Mouse (Mus musculus) bone marrow macrophage, adult 2 months (primary cell): ENCODE measurements around the gene Ift22. TPM values are rescaled to one million over a fixed set of nuclear protein-coding genes. Genes with fewer than 3 reads are reported as not detected.

ENCODE experiments used
- H3K27ac ChIP-seq: 2 replicates; pipeline ENCODE4 v1.5.1; 2012; ENCODE audit warnings: low read depth, low read length; ENCODE audit not compliant: insufficient read depth
- H3K4me1 ChIP-seq: 2 replicates; pipeline ENCODE4 v1.6.1; 2012; ENCODE audit warnings: low read length; ENCODE audit not compliant: control insufficient read depth, insufficient read depth
- H3K4me3 ChIP-seq: 2 replicates; pipeline ENCODE4 v1.5.1; 2012; ENCODE audit warnings: mild to moderate bottlenecking, low read length, moderate library complexity; ENCODE audit not compliant: insufficient read depth
- CTCF ChIP-seq: IDR thresholded peaks from 2 replicates; pipeline ENCODE4 v1.5.1; 2012; ENCODE audit warnings: low read depth, mild to moderate bottlenecking, low read length, moderate library complexity
- POLR2A ChIP-seq: IDR thresholded peaks from 2 replicates; pipeline ENCODE4 v1.6.1; 2012; ENCODE audit warnings: mild to moderate bottlenecking, low read depth, low read length, borderline replicate concordance
- polyA plus RNA-seq: library from polyadenylated mRNA; stranded (reverse); fragments of >200 nt; gene quantifications from 2 replicates; pipeline ENCODE4 v1.2.4, GENCODE M21; 2012; ENCODE audit not compliant: missing spikeins, insufficient read depth, insufficient read length

Gene Ift22
- polyA plus RNA-seq, 1 experiment, result 37.3 TPM

DNA sequence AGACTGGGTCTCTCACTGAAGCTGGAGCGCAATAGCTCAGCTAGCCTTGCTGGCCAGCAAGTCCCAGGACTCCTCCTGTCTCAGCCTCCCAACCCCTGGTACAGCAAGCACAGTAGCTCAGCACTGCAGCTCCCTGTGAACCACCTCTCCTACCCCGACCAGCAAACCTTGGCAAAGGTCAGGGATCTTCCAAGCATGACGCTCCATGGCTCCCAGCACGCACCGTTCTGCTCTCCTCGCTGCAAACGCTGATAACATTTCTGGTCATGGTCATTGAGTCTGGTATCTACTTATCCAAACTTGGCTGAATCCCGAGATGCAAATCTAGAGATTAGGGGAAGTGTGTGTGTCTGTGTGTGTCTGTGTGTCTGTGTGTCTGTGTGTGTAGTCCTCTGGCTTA, 27.8 kb upstream of the Ift22 start:
- no peaks in the 10 kb centered on the region for H3K4me1 ChIP-seq
- no peak overlapping the region for H3K4me3 ChIP-seq
- TF ChIP-seq POLR2A, result no peak
- no peak for TF ChIP-seq CTCF
- H3K27ac ChIP-seq, result no peak overlapping the region

DNA sequence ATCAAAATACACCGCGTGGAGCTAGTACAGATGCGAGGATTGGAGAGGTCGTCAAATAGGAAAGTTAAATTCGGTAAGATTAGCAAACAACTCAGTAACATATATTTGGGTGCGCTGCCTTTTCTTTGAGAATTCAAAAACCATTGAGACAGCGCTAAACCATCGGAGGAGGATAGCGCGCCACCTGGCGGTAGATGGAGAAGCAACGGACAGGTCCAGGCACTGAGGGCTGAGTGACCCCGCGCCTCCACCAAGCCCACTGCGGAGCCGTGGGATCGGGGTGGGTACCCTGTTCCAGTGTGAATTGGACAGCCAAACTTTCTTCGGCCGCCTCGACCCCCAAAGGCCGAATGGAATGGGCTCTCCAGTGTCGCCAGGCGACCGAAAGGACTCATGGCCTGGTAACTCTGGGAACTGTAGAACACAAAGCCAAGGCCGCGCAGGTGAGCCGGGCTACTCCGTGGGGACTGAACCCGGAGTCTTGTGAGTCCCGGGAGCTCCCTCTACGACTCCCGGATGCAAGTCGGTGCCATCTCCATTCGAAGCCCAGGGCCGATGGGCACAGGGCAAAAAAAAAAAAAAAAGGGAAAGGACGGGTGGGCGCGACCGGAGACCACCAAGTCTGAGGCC, 26.5 kb upstream of the Ift22 start:
- Histone ChIP-seq H3K4me1 (no peaks in the 10 kb centered on the region), H3K4me3 (no peak overlapping the region), H3K27ac (no peak overlapping the region)
- TF ChIP-seq POLR2A (no peak), CTCF (peak; percentile 91)

DNA sequence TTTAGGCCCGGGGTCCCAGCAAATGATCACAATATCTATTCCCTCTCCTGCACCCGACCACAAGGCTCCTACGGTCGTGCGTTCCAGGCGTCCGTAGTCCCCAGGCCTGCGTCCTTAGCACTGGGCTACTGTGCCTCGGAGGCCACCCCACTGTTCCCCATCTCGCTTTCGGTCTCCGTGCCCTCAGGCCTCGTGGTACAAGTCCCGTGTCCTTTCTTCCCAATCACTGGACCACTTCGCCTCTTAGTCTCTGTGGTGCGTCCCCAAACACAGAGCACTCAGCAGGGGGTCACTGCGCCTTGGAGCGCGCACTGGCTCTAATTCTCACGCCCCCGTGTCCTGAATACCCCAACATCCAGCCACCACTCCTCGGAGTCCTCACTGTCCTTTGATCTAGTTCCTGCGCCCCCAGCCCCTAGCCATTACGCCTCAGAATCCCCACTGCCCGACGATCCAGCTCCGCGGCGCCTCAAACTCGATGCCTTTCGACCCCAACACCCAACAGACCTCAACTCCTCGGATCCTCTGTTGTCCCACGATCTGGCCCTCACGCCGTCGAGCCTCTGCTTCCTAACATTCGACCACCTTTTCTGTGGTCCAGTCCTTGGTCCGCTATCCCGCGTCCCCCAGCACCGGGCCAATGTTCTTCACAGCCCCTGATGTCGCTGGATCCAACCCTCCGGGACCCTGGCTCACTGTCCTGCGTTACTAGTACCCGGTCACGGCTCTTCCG, 25.7 kb upstream of the Ift22 start:
- Histone ChIP-seq H3K4me3 (no peak overlapping the region), H3K27ac (no peak overlapping the region), H3K4me1 (no peaks in the 10 kb centered on the region)
- TF ChIP-seq POLR2A (no peak), CTCF (no peak)

DNA sequence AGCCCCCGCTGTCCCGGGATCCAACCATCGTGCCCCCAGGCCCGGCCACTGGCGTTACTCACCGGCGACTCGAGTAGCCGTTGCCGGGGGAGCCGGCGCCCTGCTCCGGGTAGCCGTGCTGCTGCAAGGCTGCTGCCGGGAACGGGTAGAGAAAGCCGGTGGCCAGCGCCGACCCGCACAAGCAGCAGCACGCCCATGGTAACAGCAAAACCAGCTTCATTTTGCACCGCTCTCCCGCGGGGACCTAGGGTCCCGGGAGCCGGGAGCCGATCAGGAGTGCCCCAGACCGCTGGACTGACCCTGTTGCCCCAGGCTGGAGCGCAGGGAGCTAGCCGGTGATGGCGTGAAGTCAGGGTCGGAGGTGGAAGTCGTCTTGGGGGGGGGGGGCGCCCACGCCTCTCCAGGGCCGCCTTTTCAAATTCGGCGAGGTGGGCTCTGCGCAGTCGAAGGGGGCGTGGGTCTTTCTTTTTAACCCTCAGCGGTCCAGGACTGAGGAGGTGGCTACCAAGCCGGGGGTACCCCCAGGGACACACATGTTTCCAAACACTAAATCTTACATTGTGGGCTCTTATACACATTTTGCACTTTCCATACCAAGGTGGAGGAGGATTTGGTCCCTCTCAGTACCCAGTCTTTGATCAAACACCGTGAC, 25.0 kb upstream of the Ift22 start, which contains the start of gene Col26a1:
Gene Col26a1, minus strand, starts transcription at position 422 of the 652 bp plus-strand sequence.
- TF ChIP-seq POLR2A (no peak), CTCF (no peak)
- no peak within 1 kb of the TSS for H3K27ac ChIP-seq
- no peak within 1 kb of the TSS for H3K4me3 ChIP-seq
- H3K4me1 ChIP-seq, result no peaks in the 10 kb centered on the region

DNA sequence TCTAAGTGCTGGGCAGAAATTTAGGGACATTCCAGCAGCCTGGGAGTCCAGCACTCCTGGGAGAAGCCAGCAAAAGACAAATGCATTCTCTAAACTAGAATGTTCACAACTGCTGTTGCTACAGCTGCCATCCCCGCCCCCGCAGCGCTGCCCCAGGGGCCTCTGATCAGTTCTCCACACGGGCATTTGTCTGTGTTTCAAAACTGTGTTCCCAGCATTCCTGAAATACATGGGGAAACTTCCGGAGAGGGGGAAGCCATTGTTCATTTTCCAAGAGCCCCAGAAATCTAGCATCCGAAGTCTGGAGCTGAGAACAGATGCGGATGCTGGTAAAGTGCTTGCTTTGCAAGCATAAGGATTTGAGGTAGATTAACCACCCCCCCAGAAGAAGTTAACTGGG, 21.0 kb upstream of the Ift22 start:
- TF ChIP-seq POLR2A (no peak), CTCF (no peak)
- Histone ChIP-seq H3K27ac (no peak overlapping the region), H3K4me3 (no peak overlapping the region), H3K4me1 (no peaks in the 10 kb centered on the region)

DNA sequence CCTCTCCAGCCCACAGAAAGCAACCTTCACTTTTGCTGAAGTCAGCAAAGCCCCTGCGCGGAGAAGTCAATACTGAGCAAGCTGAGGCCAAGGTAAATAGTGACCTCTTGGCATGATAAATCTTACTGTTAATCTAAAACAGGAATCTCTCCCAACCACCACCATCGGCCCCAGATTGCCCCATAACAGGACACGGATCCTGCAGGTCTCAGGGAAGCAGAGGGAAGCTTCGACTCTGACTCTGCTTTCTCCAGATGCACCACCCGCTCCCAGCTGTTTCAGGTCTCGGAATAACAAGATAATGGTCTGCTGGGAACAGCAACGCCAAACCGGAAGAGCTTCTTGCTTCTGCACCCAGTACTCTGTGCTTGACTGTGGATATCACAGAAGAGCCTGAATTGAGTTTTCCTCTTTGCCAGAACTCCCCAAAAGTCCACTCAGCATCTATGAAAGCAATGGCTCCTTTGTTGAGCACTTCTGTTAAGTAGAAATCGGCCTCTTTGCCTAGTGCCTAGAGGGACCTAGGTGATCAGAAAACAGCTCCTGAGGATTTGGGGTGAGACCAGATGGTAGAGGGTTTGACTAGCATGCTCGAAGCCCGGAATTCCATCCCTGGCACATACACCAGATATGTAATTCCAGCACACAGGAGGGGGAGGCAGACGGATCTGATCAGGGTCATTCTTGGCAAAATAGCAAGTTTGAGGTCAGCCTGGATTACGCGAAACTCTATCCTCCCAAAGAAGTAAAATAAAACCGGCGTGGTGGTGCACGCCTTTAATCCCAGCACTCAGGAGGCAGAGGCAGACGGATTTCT, 19.2 kb upstream of the Ift22 start:
- H3K27ac ChIP-seq, result no peak overlapping the region
- TF ChIP-seq CTCF (no peak), POLR2A (no peak)

DNA sequence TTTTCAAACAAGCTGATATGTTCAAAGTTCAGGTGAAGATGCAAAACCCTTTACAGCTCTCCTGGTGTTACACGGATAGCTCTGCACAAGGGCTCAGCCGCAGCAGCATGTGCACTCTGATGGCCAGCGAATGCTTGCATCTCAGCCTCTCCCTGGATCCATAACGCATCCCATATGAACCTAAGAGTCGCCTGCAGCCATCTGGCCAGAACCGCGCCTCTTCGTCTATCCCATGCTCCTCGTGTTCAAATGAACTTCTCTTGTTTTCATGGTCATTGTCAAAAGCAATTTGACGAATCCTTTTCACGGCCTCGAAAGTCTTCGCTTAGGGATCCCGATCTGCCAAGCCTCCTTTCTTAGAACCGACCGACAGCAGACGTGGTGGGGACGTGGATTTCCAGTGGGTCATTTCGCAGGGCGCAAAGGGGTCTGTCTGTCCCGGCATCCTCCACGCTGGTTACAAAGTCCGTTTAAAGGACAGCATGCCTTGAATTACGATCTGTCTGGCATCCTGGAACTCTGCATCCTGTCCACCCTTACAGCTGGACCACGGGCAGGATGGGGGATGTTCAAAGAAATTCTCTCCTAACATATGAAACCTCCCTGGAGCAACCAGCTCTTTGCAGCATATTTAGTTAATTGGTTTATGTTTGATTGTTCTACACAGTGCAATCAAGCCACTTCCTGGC, 13.0 kb upstream of the Ift22 start:
- H3K4me1 ChIP-seq, result no peaks in the 10 kb centered on the region
- no peak overlapping the region for H3K27ac ChIP-seq
- TF ChIP-seq POLR2A (no peak), CTCF (no peak)
- H3K4me3 ChIP-seq, result no peak overlapping the region

More for the DNA sequence above, 19.2 kb upstream of the Ift22 start:
- no peaks in the 10 kb centered on the region for H3K4me1 ChIP-seq
- no peak overlapping the region for H3K4me3 ChIP-seq

DNA sequence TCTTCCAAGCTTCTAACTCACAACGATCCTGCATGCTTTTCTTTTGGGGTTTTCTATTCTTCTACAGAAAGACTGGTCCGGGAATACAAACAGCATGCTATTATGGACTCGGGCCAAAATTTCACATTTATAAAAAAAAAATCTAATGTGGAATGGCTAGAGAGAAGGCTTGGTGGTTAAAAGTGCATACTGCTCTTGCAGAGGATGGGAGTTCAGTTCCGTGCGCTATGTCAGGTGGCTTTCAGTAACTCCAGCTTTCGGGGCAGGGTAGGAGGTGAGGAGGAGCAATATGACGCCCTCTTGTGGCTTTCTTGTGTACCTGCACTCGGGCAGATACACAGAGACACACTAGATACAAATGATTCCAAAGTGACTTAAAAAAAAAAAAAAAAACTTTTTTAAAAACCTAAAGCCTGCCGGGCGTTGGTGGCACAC, 12.4 kb upstream of the Ift22 start:
- Histone ChIP-seq H3K4me3 (no peak overlapping the region), H3K27ac (no peak overlapping the region), H3K4me1 (no peaks in the 10 kb centered on the region)
- no peak for TF ChIP-seq POLR2A
- no peak for TF ChIP-seq CTCF

DNA sequence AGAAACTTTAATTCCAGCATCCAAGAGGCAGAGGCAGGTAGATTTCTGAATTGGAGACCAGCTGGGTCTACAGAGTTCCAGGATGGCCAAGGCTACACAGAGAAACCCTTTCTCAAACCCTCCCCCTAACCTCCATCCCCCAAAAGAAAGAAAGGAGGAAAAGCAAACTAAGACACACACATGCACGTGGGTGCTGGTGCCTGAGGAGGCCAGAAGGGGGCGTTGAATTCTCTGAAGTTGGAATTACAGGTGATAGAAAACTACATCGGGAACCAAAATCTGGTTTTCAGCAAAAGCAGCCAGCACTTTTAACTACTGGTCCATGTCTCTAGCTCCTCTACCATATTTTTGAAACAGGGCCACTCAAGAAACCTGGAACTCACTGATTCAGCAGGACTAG, 3.3 kb upstream of the Ift22 start:
- peaks cover 6% of the 10 kb centered on the region; the same call in 1 of the 2 replicates for H3K4me1 ChIP-seq
- H3K27ac ChIP-seq, result no peak overlapping the region
- TF ChIP-seq CTCF, result no peak
- no peak for TF ChIP-seq POLR2A
- no peak overlapping the region for H3K4me3 ChIP-seq
